Mouse (Mus musculus): Measurements from ENCODE around the gene Xylt2.

DNA sequence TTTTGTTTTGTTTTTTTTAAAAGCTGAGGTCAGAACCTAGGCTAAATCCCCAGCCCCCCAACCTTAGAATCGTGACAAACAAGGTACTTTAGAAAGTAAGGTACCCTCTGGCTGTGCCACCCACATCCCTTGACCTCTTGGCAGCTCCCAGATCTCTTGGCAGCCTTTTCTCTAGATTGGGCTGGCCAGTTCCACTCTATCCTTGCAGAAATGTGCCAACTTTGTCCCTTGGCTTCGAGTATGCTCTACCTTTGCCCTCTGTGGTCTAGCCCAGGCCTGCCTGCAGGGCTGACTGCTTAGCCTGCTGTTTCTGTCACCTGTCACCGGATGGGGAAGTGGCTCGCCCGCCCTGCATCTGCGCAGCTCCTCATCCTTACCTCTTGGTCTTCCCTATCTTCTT is 12.0 kb downstream of the Xylt2 start:
- no peak for TF ChIP-seq CTCF (IDR thresholded peaks at IDR 0.05; ENCODE audit: low read depth)
- no peak for TF ChIP-seq EP300 (IDR thresholded peaks at IDR 0.05; ENCODE audit: low read depth)
